Mouse (Mus musculus) cerebellum, adult 9-10 months (tissue): ENCODE results near the gene Gm43064.

Experiments
- DNase-seq: peaks from one replicate; pipeline ENCODE4 v3.0.0; 2022

Gene Gm43064

GRCm38 (mm10) chr3:103808891-103809798 lies at the start of gene Gm43064, which contains the start of the genes Dclre1b and Ap4b1:
Gene Gm43064 (plus strand): TSS chr3:103809573.
Gene Dclre1b (minus strand): TSS chr3:103809444.
Gene Ap4b1 (plus strand): TSS chr3:103809520.
- peak; percentile 87 for DNase-seq

- no peak for DNase-seq
Measured at GRCm38 (mm10) chr3:103766789-103767188, 42.6 kb upstream of the Gm43064 start.

- DNase-seq, result peak; percentile 94
Measured at GRCm38 (mm10) chr3:103771531-103772130, 37.7 kb upstream of the Gm43064 start.

GRCm38 (mm10) chr3:103772846-103773245 lies 36.5 kb upstream of the Gm43064 start:
- DNase-seq, result no peak

GRCm38 (mm10) chr3:103773508-103773907 lies 35.9 kb upstream of the Gm43064 start:
- DNase-seq, result no peak

- no peak for DNase-seq
Measured at GRCm38 (mm10) chr3:103774009-103774408, 35.4 kb upstream of the Gm43064 start.

- peak; percentile 81 for DNase-seq
Measured at GRCm38 (mm10) chr3:103777940-103778339, 31.4 kb upstream of the Gm43064 start.

- DNase-seq, result no peak
Measured at GRCm38 (mm10) chr3:103778660-103779059, 30.7 kb upstream of the Gm43064 start.

GRCm38 (mm10) chr3:103779183-103779582 lies 30.2 kb upstream of the Gm43064 start:
- no peak for DNase-seq

GRCm38 (mm10) chr3:103780271-103780670 lies 29.1 kb upstream of the Gm43064 start:
- peak; percentile 57 for DNase-seq

GRCm38 (mm10) chr3:103780777-103781176 lies 28.6 kb upstream of the Gm43064 start:
- no peak for DNase-seq

GRCm38 (mm10) chr3:103782844-103783609 lies 26.3 kb upstream of the Gm43064 start:
- no peak for DNase-seq

GRCm38 (mm10) chr3:103787225-103787624 lies 22.1 kb upstream of the Gm43064 start:
- no peak for DNase-seq

- no peak for DNase-seq
Measured at GRCm38 (mm10) chr3:103789096-103789495, 20.3 kb upstream of the Gm43064 start.

GRCm38 (mm10) chr3:103789891-103790345 lies 19.5 kb upstream of the Gm43064 start:
- no peak for DNase-seq

- DNase-seq, result peak; percentile 55
Measured at GRCm38 (mm10) chr3:103790346-103791145, 18.8 kb upstream of the Gm43064 start.

- peak; percentile 95 for DNase-seq
Measured at GRCm38 (mm10) chr3:103791230-103792110, 17.9 kb upstream of the Gm43064 start, which contains the start of gene Hipk1. Gene Hipk1 (minus strand): TSS chr3:103791563.

- peak; percentile 37 for DNase-seq
Measured at GRCm38 (mm10) chr3:103792111-103792406, 17.3 kb upstream of the Gm43064 start.

GRCm38 (mm10) chr3:103792566-103792965 lies 16.8 kb upstream of the Gm43064 start:
- no peak for DNase-seq

- DNase-seq, result no peak
Measured at GRCm38 (mm10) chr3:103796389-103796788, 13.0 kb upstream of the Gm43064 start.

- no peak for DNase-seq
Measured at GRCm38 (mm10) chr3:103799507-103799906, 9.9 kb upstream of the Gm43064 start.
